Mouse (Mus musculus) hindbrain, embryonic 14.5 days (tissue): Measurements from ENCODE around the gene Hspa1l. TPM values are rescaled to one million over a fixed set of nuclear protein-coding genes. Genes with fewer than 3 reads are reported as not detected.
"Not testable (repeated sequence)": the region's sequence is repeated elsewhere in the genome, so short reads cannot be mapped to it uniquely, and the experiment has no call there.

Experiments used
- ATAC-seq: fragments of 200-750 bp; cut with Nextera tagmentation; 2 replicates; pipeline ENCODE4 v1.8.0; 2017; ENCODE audit warnings: moderate number of reproducible peaks, mild to moderate bottlenecking, moderate TSS enrichment, moderate library complexity; ENCODE audit not compliant: low FRiP score
- DNase-seq: peaks from one replicate; pipeline ENCODE4 v3.0.0-alpha.2; 2015; ENCODE audit warnings: low spot score
- H3K27ac ChIP-seq: fragments of 300-500 bp; sonication (generic); 2 replicates; pipeline ENCODE4 v1.5.1; 2014; ENCODE audit warnings: mild to moderate bottlenecking, moderate library complexity
- H3K27me3 ChIP-seq: fragments of 300-500 bp; sonication (generic); 2 replicates; pipeline ENCODE4 v1.6.1; 2014; ENCODE audit warnings: mild to moderate bottlenecking, low read length, mixed read lengths; ENCODE audit not compliant: control insufficient read depth, insufficient read depth
- H3K36me3 ChIP-seq: fragments of 300-500 bp; sonication (generic); replicated peaks from 2 replicates; pipeline ENCODE4 v1.6.1; 2014; ENCODE audit not compliant: control insufficient read depth, insufficient read depth
- H3K4me1 ChIP-seq: fragments of 300-500 bp; sonication (generic); replicated peaks from 2 replicates; pipeline ENCODE4 v1.6.1; 2014; ENCODE audit warnings: antibody characterized with exemption, low read length, mixed read lengths; ENCODE audit not compliant: control insufficient read depth, insufficient read depth
- H3K4me2 ChIP-seq: fragments of 300-500 bp; sonication (generic); replicated peaks from 2 replicates; pipeline ENCODE4 v1.6.1; 2014; ENCODE audit warnings: mild to moderate bottlenecking, moderate library complexity
- H3K4me3 ChIP-seq: fragments of 300-500 bp; sonication (generic); replicated peaks from 2 replicates; pipeline ENCODE4 v1.5.1; 2014; ENCODE audit warnings: mild to moderate bottlenecking, low read length
- H3K9ac ChIP-seq: fragments of 300-500 bp; sonication (generic); 2 replicates; pipeline ENCODE4 v1.6.1; 2014
- H3K9me3 ChIP-seq: fragments of 300-500 bp; sonication (generic); 2 replicates; pipeline ENCODE4 v1.6.1; 2016; ENCODE audit warnings: low read length; ENCODE audit not compliant: control insufficient read depth
- WGBS: fragments of 180-500 bp; shearing (Covaris S2); extraction: QIAGEN DNeasy Blood & Tissue Kit; methylation state at CpG from one replicate; pipeline ENCODE4 v1.1.7; 2014; 5-methylcytosine and 5-hydroxymethylcytosine counted together
- polyA plus RNA-seq: library from polyadenylated mRNA; unstranded; fragments of >200 nt; fragmentation: Nextera tagmentation; extraction: Ambion mirVana; gene quantifications from 2 replicates; pipeline ENCODE4 v1.2.1, GENCODE M21; 2014

The Hspa1l gene
- polyA plus RNA-seq, 1 experiment from 2014 or later, result 1.9 TPM

DNA sequence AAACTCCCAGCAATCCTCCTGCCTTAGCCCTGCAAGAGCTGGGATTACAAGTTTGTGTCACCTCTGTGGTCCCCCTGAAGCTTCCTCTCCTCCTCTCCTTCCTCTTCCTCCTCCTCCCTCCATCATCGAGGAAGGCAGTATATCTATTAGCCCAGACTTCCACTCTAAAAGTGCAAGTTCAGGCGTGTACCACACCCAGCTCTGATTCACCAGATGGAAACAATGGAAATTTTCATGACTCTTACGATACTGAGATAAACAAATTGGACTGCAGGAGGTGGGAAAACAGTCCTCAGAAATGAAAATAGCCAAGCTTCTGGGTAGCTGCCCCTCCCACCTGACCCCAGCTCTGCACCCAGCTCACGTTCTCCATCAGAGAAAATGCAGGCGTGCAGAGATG, 6.9 kb upstream of the Hspa1l start:
- ATAC-seq (no peak), DNase-seq (no peak)
- peaks cover 46% of the 10 kb centered on the region for H3K27me3 ChIP-seq
- no peak overlapping the region for H3K27ac ChIP-seq
- no peak overlapping the region for H3K4me3 ChIP-seq
- no peaks in the 10 kb centered on the region for H3K36me3 ChIP-seq
- H3K4me2 ChIP-seq, result no peak overlapping the region
- no peak overlapping the region for H3K9ac ChIP-seq
- H3K9me3 ChIP-seq, result no peaks in the 10 kb centered on the region
- no peaks in the 10 kb centered on the region for H3K4me1 ChIP-seq
- WGBS, result 82% methylated on average over 5 of the region's 5 CpGs

DNA sequence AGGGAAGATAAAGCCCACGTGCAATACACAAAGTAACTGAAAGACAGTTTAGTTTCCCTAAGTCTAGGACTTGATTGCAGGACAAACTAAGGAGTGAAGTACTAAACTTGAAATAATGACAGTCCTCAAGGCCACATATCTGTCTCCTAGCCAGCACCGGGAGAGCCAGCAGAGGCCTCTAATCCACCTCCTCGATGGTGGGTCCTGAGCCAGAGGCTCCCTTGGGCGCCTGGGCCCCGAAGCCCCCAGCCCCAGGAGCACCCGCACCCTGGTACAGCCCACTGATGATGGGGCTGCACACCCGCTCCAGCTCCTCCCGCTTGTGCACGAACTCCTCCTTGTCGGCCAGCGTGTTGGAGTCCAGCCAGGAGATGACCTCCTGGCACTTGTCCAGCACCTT, 2.7 kb upstream of the Hspa1l start, which contains the start of gene Gm20481:
Gm20481 (plus strand) TSS at position 91 of the 400 bp plus-strand sequence.
- WGBS, result 58% methylated on average over 6 of the region's 11 CpGs
- H3K9me3 ChIP-seq, H3K27ac ChIP-seq, DNase-seq, H3K4me2 ChIP-seq, H3K4me1 ChIP-seq, H3K4me3 ChIP-seq, H3K9ac ChIP-seq, H3K36me3 ChIP-seq, ATAC-seq: not testable (repeated sequence)
- H3K27me3 ChIP-seq, result peaks cover 28% of the 10 kb centered on the region

- peaks cover 28% of the 10 kb centered on the region for H3K27me3 ChIP-seq
- H3K9me3 ChIP-seq, H3K9ac ChIP-seq, H3K4me2 ChIP-seq, H3K4me3 ChIP-seq, ATAC-seq, H3K4me1 ChIP-seq, H3K36me3 ChIP-seq, H3K27ac ChIP-seq, DNase-seq: not testable (repeated sequence)
- 43% methylated on average over 19 of the region's 37 CpGs for WGBS
Observed at GRCm38 (mm10) chr17:34970850-34971249, 1.7 kb upstream of the Hspa1l start.

GRCm38 (mm10) chr17:34971694-34972068, 822 bp upstream of the Hspa1l start:
- H3K9me3 ChIP-seq, H3K4me1 ChIP-seq, DNase-seq, H3K27ac ChIP-seq, H3K9ac ChIP-seq, H3K36me3 ChIP-seq: not testable (repeated sequence)
- 3% methylated on average over 13 of the region's 43 CpGs for WGBS
- ATAC-seq, result peak; percentile 46
- Histone ChIP-seq H3K4me3 (peak overlapping the region; percentile 34), H3K27me3 (peaks cover 28% of the 10 kb centered on the region), H3K4me2 (peak overlapping the region; percentile 88)

GRCm38 (mm10) chr17:34975581-34976492, 3.3 kb downstream of the Hspa1l start:
- Histone ChIP-seq H3K4me3 (no peak overlapping the region), H3K9ac (no peak overlapping the region), H3K9me3 (no peaks in the 10 kb centered on the region), H3K4me2 (no peak overlapping the region), H3K27me3 (no peaks in the 10 kb centered on the region), H3K27ac (no peak overlapping the region), H3K36me3 (no peaks in the 10 kb centered on the region), H3K4me1 (peaks cover 8% of the 10 kb centered on the region)
- DNase-seq, result no peak
- ATAC-seq, result no peak
- WGBS, result 80% methylated on average over 3 of the region's 3 CpGs

DNA sequence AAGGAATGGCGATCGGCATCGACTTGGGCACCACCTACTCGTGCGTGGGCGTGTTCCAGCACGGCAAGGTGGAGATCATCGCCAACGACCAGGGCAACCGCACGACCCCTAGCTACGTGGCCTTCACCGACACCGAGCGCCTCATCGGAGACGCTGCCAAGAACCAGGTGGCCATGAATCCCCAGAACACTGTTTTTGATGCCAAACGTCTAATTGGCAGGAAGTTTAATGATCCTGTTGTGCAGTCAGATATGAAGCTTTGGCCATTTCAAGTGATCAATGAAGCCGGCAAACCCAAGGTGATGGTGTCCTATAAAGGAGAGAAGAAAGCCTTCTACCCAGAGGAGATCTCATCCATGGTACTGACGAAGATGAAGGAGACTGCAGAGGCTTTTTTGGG, 4.5 kb downstream of the Hspa1l start:
- Histone ChIP-seq H3K4me3 (no peak overlapping the region), H3K36me3 (no peaks in the 10 kb centered on the region), H3K4me2 (no peak overlapping the region), H3K27ac (no peak overlapping the region), H3K9me3 (no peaks in the 10 kb centered on the region), H3K27me3 (no peaks in the 10 kb centered on the region), H3K9ac (no peak overlapping the region), H3K4me1 (peaks cover 12% of the 10 kb centered on the region)
- WGBS, result 95% methylated on average over 20 of the region's 20 CpGs
- no peak for ATAC-seq
- DNase-seq, result no peak

DNA sequence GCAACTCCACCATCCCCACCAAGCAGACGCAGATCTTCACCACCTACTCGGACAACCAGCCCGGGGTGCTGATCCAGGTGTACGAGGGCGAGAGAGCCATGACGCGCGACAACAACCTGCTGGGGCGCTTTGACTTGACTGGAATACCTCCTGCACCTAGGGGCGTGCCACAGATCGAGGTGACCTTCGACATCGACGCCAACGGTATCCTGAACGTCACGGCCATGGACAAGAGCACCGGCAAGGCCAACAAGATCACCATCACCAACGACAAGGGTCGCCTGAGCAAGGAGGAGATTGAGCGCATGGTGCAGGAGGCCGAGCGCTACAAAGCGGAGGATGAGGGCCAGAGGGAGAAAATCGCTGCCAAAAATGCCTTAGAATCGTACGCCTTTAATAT, 5.7 kb downstream of the Hspa1l start:
- no peak overlapping the region for H3K4me3 ChIP-seq
- DNase-seq, result no peak
- no peaks in the 10 kb centered on the region for H3K36me3 ChIP-seq
- H3K9ac ChIP-seq, result no peak overlapping the region
- no peak for ATAC-seq
- H3K27ac ChIP-seq, result no peak overlapping the region
- no peaks in the 10 kb centered on the region for H3K27me3 ChIP-seq
- 93% methylated on average over 27 of the region's 27 CpGs for WGBS
- peaks cover 14% of the 10 kb centered on the region for H3K4me1 ChIP-seq
- no peak overlapping the region for H3K4me2 ChIP-seq
- no peaks in the 10 kb centered on the region for H3K9me3 ChIP-seq

DNA sequence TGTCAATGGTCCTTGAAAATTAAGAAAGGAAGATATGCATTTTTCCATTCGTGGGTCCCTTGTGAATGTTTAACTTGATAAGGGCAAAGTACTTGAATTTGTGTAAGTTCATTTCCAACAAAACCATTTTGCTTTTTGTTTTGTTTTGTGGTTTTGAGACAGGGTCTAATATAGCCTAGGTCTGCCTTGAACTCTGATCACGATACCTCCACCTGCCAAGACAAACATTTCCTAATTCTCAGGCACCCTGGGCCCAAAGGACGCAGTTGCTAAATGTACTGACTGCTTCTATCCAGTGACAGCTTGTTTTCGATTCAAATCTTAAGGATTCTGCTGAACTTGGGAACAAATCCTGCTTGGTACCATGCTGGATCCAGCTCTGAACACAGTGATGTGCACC, 7.1 kb downstream of the Hspa1l start:
- H3K27me3 ChIP-seq, result no peaks in the 10 kb centered on the region
- no peak overlapping the region for H3K9ac ChIP-seq
- no peaks in the 10 kb centered on the region for H3K9me3 ChIP-seq
- no peaks in the 10 kb centered on the region for H3K36me3 ChIP-seq
- WGBS, result 97% methylated on average over 4 of the region's 4 CpGs
- DNase-seq, result no peak
- H3K27ac ChIP-seq, result no peak overlapping the region
- no peak overlapping the region for H3K4me2 ChIP-seq
- H3K4me3 ChIP-seq, result no peak overlapping the region
- ATAC-seq, result no peak
- H3K4me1 ChIP-seq, result peaks cover 14% of the 10 kb centered on the region

DNA sequence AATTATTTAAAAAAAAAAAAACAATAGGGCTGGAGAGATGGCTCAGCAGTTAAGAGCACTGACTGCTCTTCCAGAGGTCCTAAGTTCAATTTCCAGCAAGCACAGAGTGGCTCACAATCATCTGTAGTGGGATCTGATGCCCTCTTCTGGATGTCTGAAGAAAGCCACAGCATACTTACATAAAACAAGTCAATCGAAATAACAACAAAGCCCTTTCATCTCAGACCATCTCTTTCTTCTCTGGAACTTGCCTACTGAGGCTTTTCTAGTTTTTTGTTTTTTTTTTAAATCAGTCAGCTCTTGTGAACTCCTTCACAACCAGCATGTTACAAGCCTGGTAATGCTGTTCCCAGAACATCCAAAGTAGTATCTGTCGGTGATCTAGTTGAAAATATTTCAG, 8.2 kb downstream of the Hspa1l start:
- Histone ChIP-seq H3K27me3 (no peaks in the 10 kb centered on the region), H3K4me2 (peak overlapping the region; percentile 96), H3K9me3 (no peaks in the 10 kb centered on the region), H3K36me3 (peaks cover 7% of the 10 kb centered on the region), H3K9ac (peak overlapping the region; percentile 78), H3K27ac (0 out of 2 replicates have a peak overlapping the region, but pooled peaks have one; percentile 26), H3K4me1 (peaks cover 14% of the 10 kb centered on the region), H3K4me3 (peak overlapping the region; percentile 65)
- ATAC-seq, result no peak
- peak; percentile 31 for DNase-seq
- 19% methylated on average over 2 of the region's 2 CpGs for WGBS
